Mouse (Mus musculus) midbrain, embryonic 10.5 days (tissue): ENCODE results near the gene Ivd. TPM values are rescaled to one million over a fixed set of nuclear protein-coding genes. Genes with fewer than 3 reads are reported as not detected.

ENCODE experiments used
- DNase-seq: peaks from one replicate; pipeline ENCODE4 v3.0.0-alpha.2; 2017; ENCODE audit warnings: low spot score
- H3K27ac ChIP-seq: fragments of 300-500 bp; sonication (generic); replicated peaks from 2 replicates; pipeline ENCODE4 v1.5.1; 2016; ENCODE audit warnings: mild to moderate bottlenecking
- H3K27me3 ChIP-seq: fragments of 300-500 bp; sonication (generic); 2 replicates; pipeline ENCODE4 v1.6.1; 2016; ENCODE audit warnings: low read depth, mild to moderate bottlenecking; ENCODE audit not compliant: poor library complexity, severe bottlenecking
- H3K36me3 ChIP-seq: fragments of 300-500 bp; sonication (generic); 2 replicates; pipeline ENCODE4 v1.6.1; 2016; ENCODE audit warnings: mild to moderate bottlenecking, moderate library complexity
- H3K4me1 ChIP-seq: fragments of 300-500 bp; sonication (generic); 2 replicates; pipeline ENCODE4 v1.6.1; 2016
- H3K4me3 ChIP-seq: fragments of 300-500 bp; sonication (generic); 2 replicates; pipeline ENCODE4 v1.5.1; 2016; ENCODE audit warnings: mild to moderate bottlenecking, moderate library complexity
- H3K9me3 ChIP-seq: fragments of 300-500 bp; sonication (generic); replicated peaks from 2 replicates; pipeline ENCODE4 v1.6.1; 2016; ENCODE audit warnings: mild to moderate bottlenecking
- WGBS: fragments of 180-500 bp; shearing (Covaris S2); methylation state at CpG from one replicate; pipeline ENCODE4 v1.1.7; 2016; 5-methylcytosine and 5-hydroxymethylcytosine counted together
- polyA plus RNA-seq: library from polyadenylated mRNA; unstranded; fragments of >200 nt; fragmentation: Nextera tagmentation; extraction: Ambion mirVana; gene quantifications from 2 replicates; pipeline ENCODE4 v1.2.1, GENCODE M21; 2016

The Ivd gene
- polyA plus RNA-seq, 1 experiment from 2014 or later = 63.3 TPM

DNA sequence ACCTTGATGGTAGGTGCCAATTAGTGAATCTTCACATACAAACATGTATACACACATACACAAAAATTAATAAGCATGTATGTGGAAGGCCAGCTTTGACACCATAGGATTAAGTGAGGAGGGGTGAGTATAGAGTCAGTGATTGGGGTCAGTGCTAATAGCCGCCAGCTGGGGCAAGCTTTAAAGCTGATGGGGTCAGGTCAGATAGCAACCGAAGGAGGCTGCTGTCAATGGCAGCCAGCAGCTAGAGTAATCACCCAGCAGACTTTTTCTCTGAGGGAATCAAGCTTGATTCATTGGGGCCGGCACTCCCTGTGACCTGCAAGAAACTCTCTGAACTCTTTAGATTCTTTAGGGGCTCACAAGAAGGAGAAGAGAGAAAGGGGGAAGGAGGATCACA, 10.0 kb upstream of the Ivd start:
- H3K36me3 ChIP-seq = no peaks in the 10 kb centered on the region

DNA sequence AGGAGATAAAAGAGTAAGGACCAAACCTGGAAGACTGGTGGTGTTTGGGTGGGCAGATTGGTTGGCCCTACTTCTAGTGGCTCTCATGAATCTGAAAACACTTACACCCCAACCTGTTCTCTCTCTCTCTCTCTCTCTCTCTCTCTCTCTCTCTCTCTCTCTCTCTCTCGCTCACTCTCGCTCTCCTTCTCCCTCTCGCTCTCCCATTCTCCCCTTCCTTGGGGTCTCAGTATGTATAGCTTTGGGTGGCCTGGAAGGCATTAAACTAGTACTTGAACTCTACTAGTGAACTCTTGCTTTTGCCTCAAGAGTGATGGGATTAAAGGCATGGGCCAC, 554 bp downstream of the Ivd start:
- peak overlapping the region; percentile 88 for H3K27ac ChIP-seq
- peaks cover 17% of the 10 kb centered on the region for H3K36me3 ChIP-seq
- H3K4me1 ChIP-seq = peaks cover 26% of the 10 kb centered on the region
- H3K27me3 ChIP-seq = no peaks in the 10 kb centered on the region
- H3K4me3 ChIP-seq = peak overlapping the region; percentile 79
- WGBS = 21% methylated on average over 2 of the region's 3 CpGs
- H3K9me3 ChIP-seq = no peaks in the 10 kb centered on the region
- no peak for DNase-seq

More for the DNA sequence above, 10.0 kb upstream of the Ivd start:
- DNase-seq = no peak
- Histone ChIP-seq H3K27me3 (no peaks in the 10 kb centered on the region), H3K4me3 (no peak overlapping the region), H3K4me1 (peaks cover 4% of the 10 kb centered on the region), H3K9me3 (no peaks in the 10 kb centered on the region), H3K27ac (no peak overlapping the region)
- 23% methylated on average over 3 of the region's 3 CpGs for WGBS

DNA sequence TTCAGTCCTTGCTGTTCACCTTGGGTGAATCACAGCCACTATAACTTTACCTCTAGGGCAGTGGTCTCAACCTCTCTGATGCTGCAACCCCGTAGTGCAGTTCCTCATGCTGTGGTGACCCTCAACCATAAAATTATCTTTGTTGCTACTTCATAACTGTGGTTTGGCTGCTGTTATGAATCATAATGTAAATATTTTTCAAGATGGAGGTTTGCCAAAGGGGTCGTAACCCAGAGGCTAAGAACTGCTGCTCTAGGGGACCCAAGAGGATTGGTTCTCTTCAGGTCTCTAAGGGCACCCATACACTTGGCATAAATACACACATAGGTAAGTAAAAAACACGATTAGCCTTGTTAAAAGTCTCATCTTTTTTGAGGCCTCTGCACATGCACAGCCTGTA, 8.8 kb downstream of the Ivd start:
- 88% methylated on average over 3 of the region's 3 CpGs for WGBS
- peaks cover 73% of the 10 kb centered on the region for H3K36me3 ChIP-seq

DNA sequence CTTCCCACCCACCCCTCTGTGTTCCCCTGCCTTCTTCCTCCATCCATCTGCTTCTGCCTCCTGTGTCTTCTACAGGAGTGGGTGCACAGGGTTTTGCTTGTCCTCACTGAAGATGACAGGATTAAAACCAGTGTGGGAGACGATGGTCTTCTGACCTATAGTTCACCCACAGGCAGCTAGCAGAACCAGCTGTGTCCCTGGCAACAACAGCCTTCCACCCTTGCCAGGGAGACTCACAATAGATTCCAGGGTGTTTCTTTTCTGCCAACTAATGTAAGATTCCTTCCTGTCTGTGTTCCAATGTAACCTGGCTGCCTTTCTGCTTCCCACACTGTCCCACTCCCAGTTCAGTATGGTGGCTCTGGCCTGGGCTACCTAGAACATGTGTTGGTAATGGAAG, 9.3 kb downstream of the Ivd start:
- Histone ChIP-seq H3K27me3 (no peaks in the 10 kb centered on the region), H3K27ac (no peak overlapping the region), H3K36me3 (peaks cover 74% of the 10 kb centered on the region), H3K4me3 (no peak overlapping the region), H3K4me1 (no peaks in the 10 kb centered on the region), H3K9me3 (no peaks in the 10 kb centered on the region)
- 90% methylated on average over 1 of the region's 1 CpGs for WGBS
- DNase-seq = no peak

More for the DNA sequence above, 8.8 kb downstream of the Ivd start:
- Histone ChIP-seq H3K4me1 (no peaks in the 10 kb centered on the region), H3K4me3 (no peak overlapping the region), H3K27ac (no peak overlapping the region), H3K27me3 (no peaks in the 10 kb centered on the region), H3K9me3 (no peaks in the 10 kb centered on the region)
- DNase-seq = no peak

DNA sequence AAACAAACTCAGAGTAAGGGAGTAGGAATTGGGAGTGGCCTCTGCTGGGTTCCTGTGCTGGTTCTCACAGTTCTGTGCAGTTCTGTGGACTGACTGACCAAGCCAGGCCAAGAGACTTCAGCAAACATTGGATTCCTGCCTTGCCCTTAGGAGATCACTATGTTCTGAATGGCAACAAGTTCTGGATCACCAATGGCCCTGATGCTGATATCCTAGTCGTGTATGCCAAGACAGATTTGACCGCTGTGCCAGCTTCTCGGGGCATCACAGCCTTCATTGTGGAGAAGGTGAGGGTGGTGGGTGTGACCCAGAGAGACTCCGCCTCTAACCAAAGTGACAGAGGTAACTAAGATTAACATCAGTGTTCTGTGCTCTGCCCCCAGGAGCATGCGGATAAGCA, 11.3 kb downstream of the Ivd start:
- H3K27ac ChIP-seq = no peak overlapping the region
- H3K9me3 ChIP-seq = no peaks in the 10 kb centered on the region
- no peaks in the 10 kb centered on the region for H3K27me3 ChIP-seq
- no peak overlapping the region for H3K4me3 ChIP-seq
- WGBS = 92% methylated on average over 5 of the region's 5 CpGs
- peaks cover 89% of the 10 kb centered on the region for H3K36me3 ChIP-seq
- H3K4me1 ChIP-seq = no peaks in the 10 kb centered on the region
- DNase-seq = no peak

DNA sequence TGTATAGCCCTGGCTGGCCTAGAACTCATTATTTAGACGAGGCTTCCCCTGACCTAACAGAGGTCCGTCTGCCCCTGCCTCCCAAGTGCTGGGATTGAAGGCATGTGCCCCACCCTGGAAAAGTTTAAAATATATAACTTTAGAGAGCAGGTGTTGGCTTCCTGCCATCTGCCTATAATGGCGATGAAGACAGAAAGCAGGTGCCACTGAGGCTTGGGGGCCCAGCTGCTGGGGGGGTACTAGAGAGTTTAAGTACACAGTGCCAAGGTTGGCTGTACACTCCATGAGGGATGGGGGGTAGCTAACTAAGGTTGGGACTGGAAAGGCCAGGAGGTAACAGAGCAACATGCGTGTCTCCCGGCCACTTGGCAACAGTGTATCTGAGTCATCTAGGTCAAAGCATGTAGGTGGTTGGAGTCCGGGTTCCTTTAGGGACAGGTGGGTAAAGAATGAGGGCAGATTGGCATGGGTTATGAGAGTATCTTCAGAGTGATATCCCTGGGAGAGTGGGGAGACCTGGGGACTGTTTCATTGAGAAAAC, 12.2 kb downstream of the Ivd start:
- peaks cover 91% of the 10 kb centered on the region for H3K36me3 ChIP-seq
- DNase-seq = no peak
- no peaks in the 10 kb centered on the region for H3K4me1 ChIP-seq
- no peaks in the 10 kb centered on the region for H3K9me3 ChIP-seq
- H3K4me3 ChIP-seq = no peak overlapping the region
- no peaks in the 10 kb centered on the region for H3K27me3 ChIP-seq
- no peak overlapping the region for H3K27ac ChIP-seq
- 93% methylated on average over 6 of the region's 6 CpGs for WGBS

DNA sequence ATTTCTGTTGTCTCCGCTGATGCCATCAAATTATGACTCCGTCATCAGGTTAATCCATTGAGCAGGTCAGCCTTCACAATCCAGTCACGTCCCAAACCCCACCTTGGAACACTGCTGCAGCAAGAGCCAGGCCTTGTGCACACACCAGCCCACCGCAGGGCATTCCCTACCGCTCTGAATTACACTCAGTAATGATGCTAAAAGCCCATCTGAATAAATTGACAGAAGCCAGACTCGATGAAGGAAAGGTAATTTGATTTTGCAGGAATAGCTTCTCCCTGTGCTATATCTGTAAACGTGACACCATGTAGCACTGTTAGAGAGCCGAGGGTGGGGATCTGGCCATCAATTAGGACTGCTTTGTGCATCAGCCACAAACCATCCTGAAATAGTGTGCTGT, 13.6 kb downstream of the Ivd start:
- no peak for DNase-seq
- H3K4me1 ChIP-seq = peaks cover 2% of the 10 kb centered on the region; the same call in 1 of the 2 replicates
- H3K27me3 ChIP-seq = no peaks in the 10 kb centered on the region
- no peak overlapping the region for H3K4me3 ChIP-seq
- H3K36me3 ChIP-seq = peaks cover 80% of the 10 kb centered on the region
- no peaks in the 10 kb centered on the region for H3K9me3 ChIP-seq
- no peak overlapping the region for H3K27ac ChIP-seq
- 91% methylated on average over 8 of the region's 8 CpGs for whole genome bisulfite sequencing

DNA sequence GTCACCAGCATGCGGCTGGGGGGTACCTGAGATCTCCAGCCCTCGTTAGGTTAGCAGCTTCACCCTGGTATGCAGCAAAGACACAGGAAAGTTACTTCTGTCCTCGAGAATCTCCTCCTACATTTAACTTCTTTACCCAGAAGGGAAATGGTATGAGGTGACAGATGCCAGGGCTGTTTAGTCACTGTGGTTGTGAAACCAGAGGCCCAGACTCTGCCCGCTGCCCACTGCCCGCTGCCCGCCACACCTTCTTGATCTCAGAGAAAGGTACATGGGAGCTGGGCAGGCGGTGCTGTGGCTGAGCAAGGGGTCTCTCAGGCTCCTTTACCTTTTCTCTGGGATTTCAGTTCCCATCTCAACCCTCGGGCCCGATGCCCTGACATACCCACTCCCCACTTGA, 14.7 kb downstream of the Ivd start:
- Histone ChIP-seq H3K9me3 (no peaks in the 10 kb centered on the region), H3K4me1 (peaks cover 5% of the 10 kb centered on the region; the same call in 1 of the 2 replicates), H3K27ac (no peak overlapping the region), H3K27me3 (no peaks in the 10 kb centered on the region), H3K4me3 (no peak overlapping the region), H3K36me3 (peaks cover 79% of the 10 kb centered on the region)
- WGBS = 90% methylated on average over 9 of the region's 9 CpGs
- no peak for DNase-seq

DNA sequence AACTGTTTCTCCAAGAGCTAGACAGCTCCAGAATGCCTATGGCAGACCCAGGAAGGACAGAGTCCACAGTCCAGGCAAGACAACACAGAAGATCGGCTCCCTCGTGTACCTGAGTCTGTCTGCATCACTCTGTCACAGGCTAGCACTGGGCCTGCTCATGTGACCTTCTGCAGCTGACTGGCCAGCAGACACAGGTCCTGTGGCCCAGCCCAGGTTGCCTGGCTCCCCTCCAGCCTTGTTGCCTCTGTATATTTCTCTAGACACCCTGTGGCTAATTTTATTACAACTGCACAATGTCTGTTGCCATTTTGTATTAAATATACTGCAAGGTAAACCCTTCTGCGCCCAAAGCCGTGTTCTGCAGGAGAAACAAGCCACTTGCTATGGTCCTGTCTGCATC, 19.3 kb downstream of the Ivd start:
- H3K27ac ChIP-seq = no peak overlapping the region
- WGBS = 90% methylated on average over 4 of the region's 4 CpGs
- H3K27me3 ChIP-seq = peaks cover 35% of the 10 kb centered on the region
- no peaks in the 10 kb centered on the region for H3K9me3 ChIP-seq
- no peak for DNase-seq
- H3K4me3 ChIP-seq = no peak overlapping the region
- H3K4me1 ChIP-seq = peaks cover 12% of the 10 kb centered on the region
- peaks cover 36% of the 10 kb centered on the region for H3K36me3 ChIP-seq

DNA sequence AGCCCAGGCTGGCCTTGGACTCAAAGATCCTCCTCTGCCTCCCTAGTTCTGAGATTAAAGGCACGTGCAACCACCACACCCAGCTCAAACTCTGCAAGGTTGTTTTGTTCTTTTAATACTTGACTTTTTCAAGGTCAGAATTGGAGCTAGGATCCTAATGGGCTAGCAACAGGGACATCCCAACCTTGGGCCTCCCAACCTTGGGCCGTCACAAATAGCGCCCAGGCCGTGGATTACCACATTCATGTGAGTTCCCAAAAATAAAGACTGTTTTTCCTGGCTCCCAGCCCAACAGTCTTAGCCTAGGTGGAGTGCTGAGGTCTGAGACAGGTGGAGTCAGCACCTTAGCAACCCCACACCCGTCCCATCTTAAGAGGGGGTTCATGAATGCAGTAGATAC, 20.2 kb downstream of the Ivd start:
- Histone ChIP-seq H3K4me3 (no peak overlapping the region), H3K36me3 (peaks cover 27% of the 10 kb centered on the region), H3K27ac (no peak overlapping the region), H3K27me3 (peaks cover 43% of the 10 kb centered on the region), H3K9me3 (no peaks in the 10 kb centered on the region), H3K4me1 (peaks cover 12% of the 10 kb centered on the region)
- 88% methylated on average over 5 of the region's 5 CpGs for WGBS
- no peak for DNase-seq

DNA sequence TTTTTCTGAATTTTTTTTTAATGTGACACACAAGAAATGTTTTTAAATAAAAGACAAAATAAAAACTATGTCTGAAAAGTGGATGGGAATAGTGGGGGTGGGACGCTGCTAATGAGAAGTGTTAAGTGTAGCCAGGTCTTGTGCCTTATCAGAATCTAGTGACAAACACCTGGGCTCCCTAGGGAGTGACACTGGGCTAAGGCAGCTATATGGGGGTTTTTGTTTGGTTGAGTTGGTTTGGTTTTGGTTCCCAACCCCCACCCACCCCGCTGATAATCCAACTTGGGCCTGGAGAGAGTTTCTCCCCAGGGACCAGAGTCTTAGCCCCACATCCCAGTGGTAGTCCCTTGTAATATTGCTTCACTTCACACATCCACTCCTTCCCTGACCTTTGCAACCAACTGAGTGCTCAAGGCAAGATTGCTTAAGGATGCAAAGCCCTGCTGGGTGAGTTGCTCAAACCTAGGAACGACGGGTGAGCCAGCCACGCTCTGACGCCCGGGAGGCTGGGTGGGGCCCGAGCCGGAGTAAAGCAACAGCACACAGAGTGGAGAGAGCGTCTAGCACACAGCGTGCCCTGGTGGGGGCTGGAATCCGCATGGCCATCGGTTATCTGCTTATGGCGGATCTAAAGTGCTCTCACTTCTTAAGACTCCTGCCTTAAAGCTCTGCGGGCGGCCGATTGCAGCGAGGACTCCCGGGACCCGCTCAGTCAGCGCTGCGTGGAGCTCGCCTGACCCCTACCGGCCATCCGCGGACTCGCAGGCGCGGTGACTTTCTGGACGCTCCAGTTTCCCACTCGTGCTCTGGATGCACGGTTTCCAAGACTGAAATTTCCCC, 21.3 kb downstream of the Ivd start:
- Histone ChIP-seq H3K36me3 (peaks cover 17% of the 10 kb centered on the region), H3K9me3 (no peaks in the 10 kb centered on the region), H3K4me3 (peak overlapping the region; percentile 56), H3K4me1 (peaks cover 18% of the 10 kb centered on the region), H3K27ac (peak overlapping the region; percentile 70), H3K27me3 (peaks cover 54% of the 10 kb centered on the region)
- under 1% methylated on average over 32 of the region's 32 CpGs for WGBS
- peak; percentile 85 for DNase-seq

DNA sequence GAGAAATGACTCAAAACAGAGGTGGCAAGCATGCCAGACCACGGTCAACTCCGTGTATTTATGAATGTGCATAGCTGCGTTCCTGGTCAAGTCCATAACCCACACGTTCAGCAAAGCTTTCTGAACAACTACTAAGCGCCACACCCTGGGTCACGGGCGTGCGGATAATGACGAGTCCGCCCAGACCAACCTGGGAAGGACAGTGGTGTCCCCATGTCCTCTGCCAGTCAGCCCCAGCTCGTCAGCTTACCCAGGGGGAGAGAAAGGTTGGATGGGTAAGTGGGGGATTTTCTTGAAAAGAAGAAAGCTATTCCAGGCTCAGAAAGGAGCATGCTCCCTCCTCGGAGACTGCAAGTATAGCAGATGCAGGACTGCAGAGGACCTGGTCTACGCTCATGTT, 25.7 kb downstream of the Ivd start:
- no peak overlapping the region for H3K27ac ChIP-seq
- peaks cover 14% of the 10 kb centered on the region for H3K4me1 ChIP-seq
- DNase-seq = no peak
- peaks cover 67% of the 10 kb centered on the region for H3K27me3 ChIP-seq
- WGBS = 72% methylated on average over 13 of the region's 13 CpGs
- no peak overlapping the region for H3K4me3 ChIP-seq
- no peaks in the 10 kb centered on the region for H3K9me3 ChIP-seq
- no peaks in the 10 kb centered on the region for H3K36me3 ChIP-seq

DNA sequence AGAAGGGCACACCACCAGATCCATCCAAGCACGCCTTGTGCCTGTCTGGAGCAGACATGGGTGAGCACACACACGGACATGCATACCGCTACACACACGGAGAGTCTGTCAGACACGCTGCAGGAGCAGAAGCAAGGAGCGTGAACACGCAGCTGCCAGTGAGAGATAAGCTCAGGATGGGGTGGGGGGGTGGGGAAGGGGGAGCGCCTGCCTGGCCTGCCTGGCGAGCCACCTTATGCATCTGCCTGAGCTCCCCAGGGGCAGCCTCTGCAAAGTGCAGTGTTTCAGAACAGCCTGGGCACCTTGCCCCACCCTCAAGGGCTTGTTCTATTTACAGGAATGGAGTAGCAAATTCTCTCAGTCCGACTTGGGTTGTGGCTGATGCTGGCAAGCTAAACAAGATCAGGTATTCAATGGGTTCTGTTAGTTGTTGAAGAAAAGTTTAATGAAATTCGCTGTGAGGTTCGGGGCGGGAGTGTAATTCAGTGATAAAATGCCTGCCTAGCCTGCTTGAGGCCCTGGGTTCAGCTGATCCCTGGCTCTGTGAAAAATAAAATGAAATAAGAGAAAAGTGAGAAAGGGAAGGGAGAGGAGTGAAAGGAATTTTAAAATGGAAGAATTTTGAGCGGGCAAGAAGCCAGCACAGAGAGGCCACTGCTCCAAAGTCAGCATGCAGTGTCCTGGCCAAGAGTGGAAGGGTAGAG, 26.2 kb downstream of the Ivd start:
- Histone ChIP-seq H3K27ac (no peak overlapping the region), H3K4me1 (peaks cover 11% of the 10 kb centered on the region), H3K9me3 (no peaks in the 10 kb centered on the region), H3K36me3 (no peaks in the 10 kb centered on the region), H3K4me3 (no peak overlapping the region), H3K27me3 (peaks cover 67% of the 10 kb centered on the region)
- 29% methylated on average over 14 of the region's 14 CpGs for whole genome bisulfite sequencing
- DNase-seq = peak; percentile 17
